Mouse (Mus musculus): ENCODE measurements around the gene Usp43. TPM values are rescaled to one million over a fixed set of nuclear protein-coding genes. Genes with fewer than 3 reads are reported as not detected.

The Usp43 gene
- total and polyA plus RNA-seq, 3 experiments = not detected

DNA sequence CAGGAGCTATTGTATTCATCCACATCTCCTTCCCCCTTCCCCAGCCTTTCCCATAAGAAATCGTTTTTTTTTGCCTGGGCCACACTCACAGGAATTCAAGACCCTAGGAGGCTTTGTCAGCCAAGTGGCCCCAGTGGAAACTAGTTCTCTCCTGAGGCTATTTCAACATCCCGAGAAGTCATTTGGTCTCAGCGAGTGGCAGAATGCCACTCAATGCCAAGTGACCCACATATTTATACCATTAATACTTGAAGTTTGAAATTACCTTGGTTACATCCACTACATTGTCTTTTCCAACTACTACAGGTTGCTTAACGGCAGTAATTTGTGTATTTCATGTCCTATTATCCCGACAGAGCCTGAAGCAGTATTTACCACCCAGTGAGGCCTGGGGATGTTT, 70.2 kb downstream of the Usp43 start:
- Histone ChIP-seq H3K36me3 (replicated peaks in 1 of 2; ENCODE audit: control insufficient read depth in 1 of 2, insufficient read depth in 1 of 2, low read length in 1 of 2) (no peaks in the 10 kb centered on the region), H3K27me3 (replicated peaks) (no peaks in the 10 kb centered on the region), H3K79me2 (replicated peaks; ENCODE audit: control insufficient read depth, extremely low read depth, insufficient read depth, poor library complexity, severe bottlenecking) (no peaks in the 10 kb centered on the region), H3K4me3 (replicated peaks in 1 of 3; ENCODE audit: low read depth in 2 of 3, low read length in 2 of 3, poor library complexity in 1 of 3) (no peak overlapping the region), H3K9me3 (replicated peaks; ENCODE audit: low read length) (no peaks in the 10 kb centered on the region), H3K9ac (ENCODE audit: insufficient read depth, low read depth) (no peak overlapping the region), H3K4me1 (ENCODE audit: control insufficient read depth in 1 of 2, insufficient read depth in 2 of 2) (peaks cover 0 to 4% of the 10 kb centered on the region in 2 experiments; a peak in 2 of 4 replicates), H3K4me2 (ENCODE audit: insufficient read depth, low read depth, poor library complexity, severe bottlenecking) (no peak overlapping the region), H3K27ac (ENCODE audit: insufficient read depth, low read depth) (no peak overlapping the region)
- no peak for DNase-seq (ENCODE audit: extremely low read depth)
- TF ChIP-seq MAZ (IDR thresholded peaks at IDR 0.05; ENCODE audit: low read depth, low read length) = no peak
- TF ChIP-seq ZKSCAN1 (IDR thresholded peaks at IDR 0.05; ENCODE audit: borderline replicate concordance, low read depth, low read length) = no peak
- TF ChIP-seq NRF1 (IDR thresholded peaks at IDR 0.05; ENCODE audit: low read depth, low read length) = no peak
- no peak for TF ChIP-seq MXI1 (IDR thresholded peaks at IDR 0.05; ENCODE audit: low read depth, low read length)
- TF ChIP-seq POLR2A (IDR thresholded peaks at IDR 0.05; ENCODE audit: low read depth, low read length) = no peak
- no peak for TF ChIP-seq SIN3A (IDR thresholded peaks at IDR 0.05; ENCODE audit: low read length)
- no peak for TF ChIP-seq PAX5 (IDR thresholded peaks at IDR 0.05; ENCODE audit: low read length)
- no peak for TF ChIP-seq NELFE (IDR thresholded peaks at IDR 0.05; ENCODE audit: low read depth, low read length)
- TF ChIP-seq ZMIZ1 (IDR thresholded peaks at IDR 0.05; ENCODE audit: low read depth, low read length) = no peak
- no peak for TF ChIP-seq BHLHE40 (IDR thresholded peaks at IDR 0.05; ENCODE audit: low read depth, low read length)
- TF ChIP-seq MAX (IDR thresholded peaks at IDR 0.05; ENCODE audit: low read length) = no peak
- TF ChIP-seq MAFK (IDR thresholded peaks at IDR 0.05; ENCODE audit: insufficient replicate concordance, low read length) = no peak
- TF ChIP-seq IRF4 (IDR thresholded peaks at IDR 0.05; ENCODE audit: low read depth, low read length) = no peak
- no peak for TF ChIP-seq JUN (IDR thresholded peaks at IDR 0.05; ENCODE audit: insufficient read depth, low read depth, low read length)
- TF ChIP-seq TBP (conservative IDR thresholded peaks at IDR 0.05; ENCODE audit: low read depth, low read length) = no peak
- TF ChIP-seq ELF1 (IDR thresholded peaks at IDR 0.05; ENCODE audit: low read depth, low read length) = no peak
- in situ Hi-C loops (cut with MboI; ENCODE audit: low pct_ligation_motif_present, low pct_unique_long_range_greater_than_20kb, low sequenced_read_pairs) (no loop called here), dilution Hi-C loops (cut with MboI; ENCODE audit: extremely low pct_ligation_motif_present, extremely low pct_unique_long_range_greater_than_20kb, low sequenced_read_pairs) (no loop called here)

DNA sequence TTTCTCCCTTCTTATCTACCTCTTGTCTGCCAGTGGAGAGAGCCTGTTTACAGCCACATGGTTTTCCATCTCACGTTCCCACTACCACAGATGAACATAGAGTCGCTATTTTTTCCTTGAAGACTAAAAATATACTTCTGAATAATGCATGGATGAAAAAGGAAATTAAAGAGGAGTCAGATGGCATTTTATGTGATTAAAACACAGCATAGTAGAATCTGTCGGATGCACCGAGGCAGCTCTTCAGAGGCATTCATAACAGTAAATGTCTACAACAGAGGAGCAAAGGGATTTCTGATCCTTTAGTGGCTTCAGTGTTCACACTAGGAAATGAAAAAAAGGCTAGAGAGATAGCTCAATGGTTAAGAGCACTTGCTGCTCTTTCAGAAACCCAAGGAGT, 76.8 kb downstream of the Usp43 start:
- Histone ChIP-seq H3K9ac (ENCODE audit: insufficient read depth, low read depth) (no peak overlapping the region), H3K79me2 (replicated peaks; ENCODE audit: control insufficient read depth, extremely low read depth, insufficient read depth, poor library complexity, severe bottlenecking) (no peaks in the 10 kb centered on the region), H3K4me3 (replicated peaks in 1 of 3; ENCODE audit: low read depth in 2 of 3, low read length in 2 of 3, poor library complexity in 1 of 3) (no peak overlapping the region), H3K4me2 (ENCODE audit: insufficient read depth, low read depth, poor library complexity, severe bottlenecking) (no peak overlapping the region), H3K36me3 (replicated peaks in 1 of 2; ENCODE audit: control insufficient read depth in 1 of 2, insufficient read depth in 1 of 2, low read length in 1 of 2) (no peaks in the 10 kb centered on the region), H3K27me3 (replicated peaks) (no peaks in the 10 kb centered on the region), H3K27ac (ENCODE audit: insufficient read depth, low read depth) (no peak overlapping the region), H3K4me1 (ENCODE audit: control insufficient read depth in 1 of 2, insufficient read depth in 2 of 2) (no peaks in the 10 kb centered on the region), H3K9me3 (replicated peaks; ENCODE audit: low read length) (no peaks in the 10 kb centered on the region)
- TF ChIP-seq MAX (IDR thresholded peaks at IDR 0.05; ENCODE audit: low read length) = no peak
- no peak for DNase-seq (ENCODE audit: extremely low read depth)
- dilution Hi-C loops (cut with MboI; ENCODE audit: extremely low pct_ligation_motif_present, extremely low pct_unique_long_range_greater_than_20kb, low sequenced_read_pairs) (no loop called here), in situ Hi-C loops (cut with MboI; ENCODE audit: low pct_ligation_motif_present, low pct_unique_long_range_greater_than_20kb, low sequenced_read_pairs) (no loop called here)
